Comparison of ENCODE assay signal across 8 mouse cellular contexts in the genomic region with DNA sequence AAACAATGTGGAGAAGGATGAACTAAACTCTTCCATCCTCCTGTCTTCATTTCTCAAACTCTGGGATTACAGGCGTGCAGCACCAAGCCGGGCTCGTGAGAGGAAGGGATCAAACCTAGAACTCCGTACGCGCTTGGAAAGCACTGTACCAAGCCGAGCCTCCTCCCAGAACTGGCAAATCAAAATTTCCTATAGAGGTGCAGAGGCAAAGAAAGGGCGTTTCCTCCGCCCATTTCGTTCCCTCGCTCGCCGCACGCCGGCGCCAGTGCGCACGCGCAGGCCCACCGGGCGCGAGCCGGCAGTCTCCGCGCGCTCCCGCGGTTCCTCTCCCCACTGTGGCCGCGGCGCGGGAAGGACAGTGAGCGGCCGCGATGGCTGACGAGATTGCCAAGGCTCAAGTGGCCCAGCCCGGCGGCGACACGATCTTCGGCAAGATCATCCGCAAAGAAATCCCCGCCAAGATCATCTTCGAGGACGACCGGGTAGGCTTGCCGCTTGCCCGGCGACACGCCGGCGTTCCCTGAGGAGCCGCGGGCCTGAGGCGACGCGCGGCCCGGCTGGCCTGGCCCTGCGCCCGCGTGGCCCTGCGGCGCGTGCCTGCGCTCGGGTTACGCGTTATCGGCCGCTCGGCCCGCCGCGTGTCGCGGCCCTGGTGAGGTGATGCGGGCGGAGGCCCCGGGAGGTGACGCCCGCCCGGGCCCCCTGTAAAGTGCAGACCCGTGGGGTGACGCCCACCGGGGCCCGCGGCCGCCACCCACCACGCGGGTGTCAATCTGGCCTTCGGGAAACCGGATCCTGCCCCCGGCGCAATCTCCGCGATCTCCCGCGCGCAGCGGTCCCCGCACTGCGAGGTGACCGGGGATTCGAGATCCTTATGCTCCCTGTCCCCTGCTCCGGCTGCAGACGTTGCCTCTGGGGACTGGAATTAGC. TPM values are rescaled to one million over a fixed set of nuclear protein-coding genes. Genes with fewer than 3 reads are reported as not detected.
DNase-seq lines count a peak whose midpoint lies in the region; ATAC-seq and TF ChIP-seq lines count a peak whose summit lies in the region.

Hint1 (plus strand) TSS at position 265 of the 930 bp plus-strand sequence.

- intact Hi-C loops in heart, postnatal 36 days (cut with DNase I): loop anchor here (10.0 kb wide), 2 partner anchors 302 to 342 kb away; partner anchors contain the start of gene Rapgef6

- no peak for TF ChIP-seq RAD21 in MEL (IDR thresholded peaks at IDR 0.05; ENCODE audit: low read depth, low read length)

- H3K27me3 ChIP-seq in MEL (ENCODE audit: control insufficient read depth in 1 of 2, insufficient read depth in 2 of 2, low read length in 2 of 2): no peaks in the 10 kb centered on the region
- H3K27me3 ChIP-seq in forebrain, postnatal 0 days (ENCODE audit: insufficient read depth, low read length): no peaks in the 10 kb centered on the region
- no peaks in the 10 kb centered on the region for H3K27me3 ChIP-seq in neural tube, embryonic 15.5 days (replicated peaks)

- peak in 2 of 3 experiments; percentile 21 to 39; a peak in 4 of 6 replicates for TF ChIP-seq CTCF in MEL (IDR thresholded peaks at IDR 0.05 in 2 of 3, conservative IDR thresholded peaks at IDR 0.05 in 1 of 3; ENCODE audit: control insufficient read depth in 1 of 3, insufficient read depth in 1 of 3, low read depth in 2 of 3, low read length in 3 of 3, poor library complexity in 1 of 3, severe bottlenecking in 1 of 3)
- peak; percentile 65 for TF ChIP-seq CTCF in forebrain, postnatal 0 days (IDR thresholded peaks at IDR 0.05; ENCODE audit: low read depth)
- TF ChIP-seq CTCF in layer of hippocampus, adult 2 months (conservative IDR thresholded peaks at IDR 0.05): peak; percentile 62
- no peak for TF ChIP-seq CTCF in lung, adult 2 months (IDR thresholded peaks at IDR 0.05; ENCODE audit: insufficient read depth, low read length)

- H3K4me2 ChIP-seq in forebrain, postnatal 0 days (ENCODE audit: low read depth): peak within 1 kb of the TSS; percentile 62
- peak within 1 kb of the TSS; percentile 70 for H3K4me2 ChIP-seq in neural tube, embryonic 15.5 days

- TF ChIP-seq EP300 in MEL (IDR thresholded peaks at IDR 0.05; ENCODE audit: low read depth in 1 of 2, low read length in 2 of 2): no peak

- ATAC-seq in forebrain, postnatal 0 days: peak; percentile 90
- ATAC-seq in neural tube, embryonic 15.5 days (ENCODE audit: low FRiP score): peak; percentile 83

- peaks cover 21% of the 10 kb centered on the region for H3K79me2 ChIP-seq in MEL (ENCODE audit: control insufficient read depth, insufficient read depth, low read length, poor library complexity)

- no peaks in the 10 kb centered on the region for H3K9me3 ChIP-seq in MEL (replicated peaks; ENCODE audit: insufficient read depth, low read length)
- H3K9me3 ChIP-seq in forebrain, postnatal 0 days (ENCODE audit: low read length): no peaks in the 10 kb centered on the region
- no peaks in the 10 kb centered on the region for H3K9me3 ChIP-seq in neural tube, embryonic 15.5 days (replicated peaks)

- peaks cover 7 to 26% of the 10 kb centered on the region in 2 experiments for H3K4me1 ChIP-seq in MEL (ENCODE audit: control insufficient read depth in 1 of 2, insufficient read depth in 2 of 2, low read length in 2 of 2)
- peaks cover 9% of the 10 kb centered on the region for H3K4me1 ChIP-seq in forebrain, postnatal 0 days (ENCODE audit: insufficient read depth)
- peaks cover 7% of the 10 kb centered on the region for H3K4me1 ChIP-seq in lung, adult 2 months (ENCODE audit: control insufficient read depth, insufficient read depth, low read length)
- peaks cover 37% of the 10 kb centered on the region for H3K4me1 ChIP-seq in neural tube, embryonic 15.5 days

- H3K27ac ChIP-seq in MEL (ENCODE audit: control insufficient read depth, low read depth, low read length): peak within 1 kb of the TSS; percentile 89
- H3K27ac ChIP-seq in forebrain, postnatal 0 days (ENCODE audit: low read depth, low read length): peak within 1 kb of the TSS; percentile 92
- peak within 1 kb of the TSS; percentile 99 for H3K27ac ChIP-seq in layer of hippocampus, adult 2 months
- peak within 1 kb of the TSS; percentile 94 for H3K27ac ChIP-seq in neural tube, embryonic 15.5 days (replicated peaks)

- DNase-seq in MEL (ENCODE audit: low read depth, low spot score): peak; percentile 97
- DNase-seq in cerebellum, adult 18-20 months: peak; percentile 92 to 98
- peak; percentile 97 for DNase-seq in forebrain, postnatal 0 days
- DNase-seq in heart, postnatal 36 days: peak; percentile 93 to 97
- DNase-seq in layer of hippocampus, adult 2 months (ENCODE audit: low spot score in 2 of 2): peak; percentile 92 to 93
- DNase-seq in lung, adult 2 months: peak; percentile 93
- peak; percentile 94 for DNase-seq in testis, postnatal 10 days (ENCODE audit: low spot score)

- peak within 1 kb of the TSS; percentile 69 to 81 for H3K4me3 ChIP-seq in MEL (ENCODE audit: control insufficient read depth in 1 of 2, insufficient read depth in 1 of 2, low read depth in 2 of 2, low read length in 2 of 2)
- H3K4me3 ChIP-seq in forebrain, postnatal 0 days (ENCODE audit: low read depth, low read length): peak within 1 kb of the TSS; percentile 92
- peak within 1 kb of the TSS; percentile 79 for H3K4me3 ChIP-seq in layer of hippocampus, adult 2 months
- H3K4me3 ChIP-seq in lung, adult 2 months (replicated peaks; ENCODE audit: extremely low read depth, low read depth, low read length): peak within 1 kb of the TSS; percentile 82
- H3K4me3 ChIP-seq in neural tube, embryonic 15.5 days (replicated peaks): peak within 1 kb of the TSS; percentile 95

- peak within 1 kb of the TSS; percentile 89 for H3K9ac ChIP-seq in MEL (ENCODE audit: control insufficient read depth, low read depth, low read length, poor library complexity, severe bottlenecking)
- H3K9ac ChIP-seq in forebrain, postnatal 0 days: peak within 1 kb of the TSS; percentile 98
- H3K9ac ChIP-seq in neural tube, embryonic 15.5 days (replicated peaks): peak within 1 kb of the TSS; percentile 97

- H3K36me3 ChIP-seq in MEL (ENCODE audit: control insufficient read depth in 1 of 2, insufficient read depth in 2 of 2, low read length in 2 of 2): peaks cover 6 to 28% of the 10 kb centered on the region in 2 experiments
- H3K36me3 ChIP-seq in forebrain, postnatal 0 days (ENCODE audit: insufficient read depth): peaks cover 18% of the 10 kb centered on the region
- H3K36me3 ChIP-seq in neural tube, embryonic 15.5 days: peaks cover 19% of the 10 kb centered on the region

- peak; percentile 95 to 97 for TF ChIP-seq POLR2A in MEL (IDR thresholded peaks at IDR 0.05; ENCODE audit: control insufficient read depth in 1 of 2, insufficient read depth in 1 of 2, low read depth in 1 of 2, low read length in 2 of 2, poor library complexity in 1 of 2)
- peak; percentile 95 for TF ChIP-seq POLR2A in lung, adult 2 months (IDR thresholded peaks at IDR 0.05; ENCODE audit: borderline replicate concordance, extremely low read depth, low read depth, low read length)

- 2% methylated on average over 107 of the region's 107 CpGs for WGBS in forebrain, postnatal 0 days
- WGBS in lung, adult 2 months: under 1% methylated on average over 104 of the region's 107 CpGs
- WGBS in neural tube, embryonic 15.5 days: under 1% methylated on average over 82 of the region's 107 CpGs

TF ChIP-seq in MEL, 35 proteins besides CTCF, POLR2A, EP300 and RAD21 (continues in another document):
- TF ChIP-seq SIN3A (IDR thresholded peaks at IDR 0.05; ENCODE audit: low read length): peak; percentile 35
- peak; percentile 94 for TF ChIP-seq TBP (IDR thresholded peaks at IDR 0.05; ENCODE audit: low read depth, low read length)
- no peak for TF ChIP-seq ZKSCAN1 (IDR thresholded peaks at IDR 0.05; ENCODE audit: low read depth, low read length)
- no peak for TF ChIP-seq POLR2AphosphoS5 (IDR thresholded peaks at IDR 0.05; ENCODE audit: borderline replicate concordance, low read depth, low read length)
- peak; percentile 99 for TF ChIP-seq NELFE (IDR thresholded peaks at IDR 0.05; ENCODE audit: low read depth, low read length)
- TF ChIP-seq POLR2AphosphoS2 (IDR thresholded peaks at IDR 0.05; ENCODE audit: low read length): peak; percentile 82; the same call in 1 of the 2 replicates
- no peak for TF ChIP-seq ELF1 (IDR thresholded peaks at IDR 0.05; ENCODE audit: low read depth, low read length)
- no peak for TF ChIP-seq USF2 (IDR thresholded peaks at IDR 0.05; ENCODE audit: borderline replicate concordance in 1 of 2, insufficient read depth in 1 of 2, low read depth in 1 of 2, low read length in 2 of 2)
- TF ChIP-seq NRF1 (IDR thresholded peaks at IDR 0.05; ENCODE audit: insufficient read depth, low read depth, low read length, poor library complexity, severe bottlenecking): peak; percentile 99
- TF ChIP-seq RCOR1 (IDR thresholded peaks at IDR 0.05; ENCODE audit: low read depth, low read length): 0 out of 2 replicates have a peak, but pooled peaks have one; percentile 55
- TF ChIP-seq ZMIZ1 (IDR thresholded peaks at IDR 0.05; ENCODE audit: low read depth, low read length): peak; percentile 98
- TF ChIP-seq HCFC1 (IDR thresholded peaks at IDR 0.05; ENCODE audit: low read depth, low read length): no peak; the same call in none of the 2 replicates
- TF ChIP-seq ZNF384 (IDR thresholded peaks at IDR 0.05; ENCODE audit: low read depth, low read length): no peak
- TF ChIP-seq TCF12 (IDR thresholded peaks at IDR 0.05; ENCODE audit: low read depth, low read length): peak; percentile 64; the same call in 1 of the 2 replicates
- TF ChIP-seq UBTF (IDR thresholded peaks at IDR 0.05; ENCODE audit: borderline replicate concordance, insufficient read depth, low read depth, low read length): peak; percentile 29; the same call in 1 of the 2 replicates
- TF ChIP-seq MAX (IDR thresholded peaks at IDR 0.05; ENCODE audit: low read length): peak; percentile 82; the same call in 1 of the 2 replicates
- peak; percentile 77 for TF ChIP-seq GATA1 (IDR thresholded peaks at IDR 0.05; ENCODE audit: low read depth, low read length)
- no peak; the same call in 1 of the 2 replicates for TF ChIP-seq SMC3 (IDR thresholded peaks at IDR 0.05; ENCODE audit: low read depth, low read length)
- TF ChIP-seq MAZ (IDR thresholded peaks at IDR 0.05; ENCODE audit: low read depth, low read length): peak; percentile 78; the same call in 1 of the 2 replicates

RNA-seq across cellular contexts. Expression of gene Hint1, which starts in this region (rescaled TPM):
- total RNA-seq in MEL (2012; rRNA removed): 567 and 640 TPM in 2 replicates
- polyA plus RNA-seq in MEL (2012; ENCODE audit: insufficient read depth in 1 of 2, insufficient read length in 2 of 2, low read depth in 1 of 2, low replicate concordance in 2 of 2, missing spikeins in 1 of 2): 1,000 to 10,000 TPM in 1 of 2 experiments, 100 to 1,000 TPM in 1; 529 to 2,790 TPM
- total RNA-seq in forebrain, postnatal 0 days (2014; rRNA removed): 622 and 776 TPM in 2 replicates
- polyA plus RNA-seq in forebrain, postnatal 0 days (2015; fragmentation: Nextera tagmentation; extraction: Ambion mirVana): 1,041 and 1,347 TPM in 2 replicates
- total RNA-seq in heart, postnatal 36 days (2021): 100 to 1,000 TPM; 292 to 340 TPM
- total RNA-seq in layer of hippocampus, adult 2 months (2021): 100 to 1,000 TPM; 252 to 273 TPM
- 251 and 265 TPM in 2 replicates for polyA plus RNA-seq in lung, adult 2 months (2012; rRNA removed)
- 794 and 878 TPM in 2 replicates for polyA plus RNA-seq in neural tube, embryonic 15.5 days (2015; fragmentation: Nextera tagmentation; extraction: Ambion mirVana)

Comparison
In these comparisons a context has a peak if more than half of its experiments do, and no peak if none do; other contexts are left out.
1. Peak in every context shown above with its lines: DNase-seq, ATAC-seq, H3K4me3 ChIP-seq and H3K27ac ChIP-seq.